11 mouse cellular contexts compared by ENCODE assay signal in the genomic region with DNA sequence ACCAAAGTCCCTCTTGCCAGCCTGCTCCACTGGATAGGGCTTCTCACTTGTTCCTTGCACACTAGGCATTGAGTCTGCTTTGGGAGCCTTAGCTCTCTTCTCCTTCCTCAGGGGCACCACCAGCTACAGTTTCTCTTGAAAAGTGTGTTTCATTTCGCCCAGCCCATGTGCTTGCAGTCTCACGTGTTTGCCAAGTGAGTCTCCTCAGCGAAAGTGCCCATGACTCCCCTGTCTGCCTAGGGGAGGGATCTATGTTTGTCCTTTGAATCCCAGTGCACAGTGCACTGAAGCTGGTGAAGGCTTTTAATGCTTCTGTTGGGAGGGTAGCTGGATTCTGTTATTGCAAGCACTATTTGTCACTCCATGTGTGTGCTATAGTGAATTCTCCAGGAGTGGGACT.
DNase-seq lines count a peak whose midpoint lies in the region; ATAC-seq and TF ChIP-seq lines count a peak whose summit lies in the region.
"Had no signal": no experiment of that assay in that cellular context is flagged by ENCODE, and none has a peak within 500 bp of the region (broad histone marks: within the 10 kb centered on the region; RNA-seq: fewer than 3 reads in every experiment).

No protein-coding gene starts in this region.

- H3K4me3 ChIP-seq in heart, adult 2 months = no peak overlapping the region
- H3K4me3 ChIP-seq in lung, embryonic 16.5 days (ENCODE audit: low read length) = no peak overlapping the region
- H3K4me3 ChIP-seq in layer of hippocampus, adult 2 months = no peak overlapping the region
- H3K4me3 ChIP-seq: limb, embryonic 10.5 days; midbrain, embryonic 10.5 days had no signal

- ATAC-seq in lung, embryonic 16.5 days (ENCODE audit: low read depth) = peak; percentile 45; the same call in 1 of the 2 replicates
- 0 out of 2 replicates have a peak, but pooled peaks have one; percentile 12 for ATAC-seq in megakaryocyte progenitor cell, adult 5-6 weeks (replicated peaks; ENCODE audit: poor library complexity)

- TF ChIP-seq EP300 in heart, adult 2 months (IDR thresholded peaks at IDR 0.05; ENCODE audit: insufficient read depth, low read depth, low read length) = no peak

- no peak for DNase-seq in heart, adult 2 months
- DNase-seq in heart, postnatal 10 days = no peak
- DNase-seq in lung, postnatal 36 days = no peak
- DNase-seq in kidney, adult 8-10 months = peak; percentile 42 to 46
- DNase-seq in layer of hippocampus, adult 2 months (ENCODE audit: low spot score in 2 of 2) = no peak
- no peak for DNase-seq in frontal cortex, adult 2 months (ENCODE audit: extremely low spot score in 1 of 2, low spot score in 1 of 2)
- DNase-seq: right cerebral cortex, postnatal 25 days had no signal

- H3K27ac ChIP-seq in heart, adult 2 months = peak overlapping the region; percentile 27
- H3K27ac ChIP-seq in lung, embryonic 16.5 days (ENCODE audit: low read length) = no peak overlapping the region
- H3K27ac ChIP-seq in layer of hippocampus, adult 2 months = no peak overlapping the region
- H3K27ac ChIP-seq: limb, embryonic 10.5 days; midbrain, embryonic 10.5 days had no signal

- no peak for TF ChIP-seq CTCF in heart, adult 2 months (IDR thresholded peaks at IDR 0.05)
- no peak for TF ChIP-seq CTCF in layer of hippocampus, adult 2 months (conservative IDR thresholded peaks at IDR 0.05)

- no peak for TF ChIP-seq POLR2A in heart, adult 2 months (IDR thresholded peaks at IDR 0.05; ENCODE audit: insufficient read depth, low read depth, low read length)

- H3K9ac ChIP-seq in heart, adult 2 months (ENCODE audit: low read depth, low read length) = no peak overlapping the region
- no peak overlapping the region for H3K9ac ChIP-seq in lung, embryonic 16.5 days (ENCODE audit: low read length)

- no peaks in the 10 kb centered on the region for H3K27me3 ChIP-seq in heart, adult 2 months (ENCODE audit: control insufficient read depth, insufficient read depth, low read length)
- H3K27me3 ChIP-seq in lung, embryonic 16.5 days (ENCODE audit: control insufficient read depth, insufficient read depth, low read depth, low read length) = no peaks in the 10 kb centered on the region

- intact Hi-C loops in heart, adult 2 months (cut with DNase I) = no loop called here
- intact Hi-C loops in heart, postnatal 10 days (cut with DNase I) = no loop called here

- H3K79me2 ChIP-seq in heart, adult 2 months (replicated peaks; ENCODE audit: control insufficient read depth, insufficient read depth, low read length) = peaks cover 2% of the 10 kb centered on the region; the same call in 1 of the 2 replicates

- peaks cover 2% of the 10 kb centered on the region for H3K4me1 ChIP-seq in heart, adult 2 months (ENCODE audit: control insufficient read depth, insufficient read depth, low read length)
- H3K4me1 ChIP-seq in lung, embryonic 16.5 days (replicated peaks; ENCODE audit: control insufficient read depth, insufficient read depth, low read length) = no peaks in the 10 kb centered on the region

- 48% methylated on average over 3 of the region's 3 CpGs for WGBS in heart, adult 2 months
- WGBS in lung, embryonic 16.5 days = 43% methylated on average over 3 of the region's 3 CpGs

- peaks cover 2% of the 10 kb centered on the region; the same call in 1 of the 2 replicates for H3K36me3 ChIP-seq in heart, adult 2 months (ENCODE audit: control insufficient read depth, insufficient read depth, low read length)
- H3K36me3 ChIP-seq in lung, embryonic 16.5 days (ENCODE audit: control insufficient read depth, insufficient read depth, low read length) = no peaks in the 10 kb centered on the region
- H3K36me3 ChIP-seq: limb, embryonic 10.5 days; midbrain, embryonic 10.5 days had no signal

- no peaks in the 10 kb centered on the region for H3K9me3 ChIP-seq in lung, embryonic 16.5 days (ENCODE audit: control insufficient read depth, low read length)
- H3K9me3 ChIP-seq: limb, embryonic 10.5 days; midbrain, embryonic 10.5 days had no signal

- no peak overlapping the region for H3K4me2 ChIP-seq in lung, embryonic 16.5 days (ENCODE audit: low read depth, low read length)

Comparison
In these comparisons a context has a peak if more than half of its experiments do, and no peak if none do; other contexts are left out.
1. DNase-seq: peak in kidney, adult 8-10 months (2 of 2); none in heart, adult 2 months (0 of 2), heart, postnatal 10 days (0 of 2), lung, postnatal 36 days (single experiment), layer of hippocampus, adult 2 months (0 of 2) and frontal cortex, adult 2 months (0 of 2).